Mouse (Mus musculus): ENCODE measurements at regions not wholly inside any gene's neighbourhood (a gene's known extent, or its start where the extent isn't known, plus 50 kb on each side); places are given as distances from the start of the nearest gene placed in this dataset.

DNA sequence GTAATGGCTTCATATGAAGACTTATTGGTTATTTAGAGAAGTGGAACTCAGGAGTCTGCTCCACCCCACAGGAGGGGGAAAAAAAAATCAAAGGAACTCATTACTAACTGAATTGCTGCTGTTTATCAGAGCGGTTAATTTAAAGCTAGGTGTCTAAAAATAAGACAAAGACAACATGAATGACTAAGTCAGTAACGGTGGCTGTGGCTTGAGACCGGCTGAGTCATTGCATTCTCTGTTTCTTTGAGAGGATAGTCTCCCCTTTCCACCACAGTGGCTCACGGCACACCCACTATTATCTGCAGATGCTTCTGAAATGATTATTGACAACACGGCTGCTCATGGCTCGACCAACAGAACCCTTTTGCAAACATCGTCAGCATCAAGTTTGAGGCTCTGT is 147.2 kb downstream of the Pten start:
- TF ChIP-seq POLR2A (IDR thresholded peaks at IDR 0.05; ENCODE audit: low read depth, low read length) = no peak
- TF ChIP-seq CTCF (conservative IDR thresholded peaks at IDR 0.05; ENCODE audit: insufficient read depth, insufficient read length, low read depth, low read length) = no peak
